Mouse (Mus musculus): Measurements from ENCODE around the gene Ndufs8. TPM values are rescaled to one million over a fixed set of nuclear protein-coding genes. Genes with fewer than 3 reads are reported as not detected.

Gene Ndufs8
- total RNA-seq, 4 experiments from 2014 or later = 114 to 145 (median 126) TPM

DNA sequence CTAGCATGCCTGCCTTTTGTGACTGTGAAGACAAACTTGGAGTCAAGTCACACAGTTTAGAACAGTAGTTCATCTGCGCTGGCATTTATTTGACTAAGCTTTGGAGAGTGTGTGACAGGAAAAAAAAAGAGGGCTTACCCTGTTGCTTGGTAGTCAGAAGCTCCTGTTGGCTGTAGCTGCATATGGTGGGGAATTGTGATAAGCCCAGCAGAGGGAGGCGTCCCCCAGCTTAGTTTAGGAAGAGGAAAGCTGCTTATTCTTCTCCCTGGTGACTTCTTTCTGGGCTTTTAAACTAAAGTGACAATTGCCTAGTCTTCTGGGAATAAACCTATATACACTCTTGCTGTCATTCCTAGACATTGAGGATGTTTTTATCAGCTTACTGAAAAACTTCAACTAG, 49.9 kb downstream of the Ndufs8 start:
- DNase-seq (ENCODE audit: low spot score in 2 of 2) = no peak

Other genes with a start within 250 kb of the Ndufs8 start
- gene Lrp5, start 226.2 kb downstream of the Ndufs8 start, total RNA-seq (2022) = 10 to 100 TPM in 2 of 4 experiments, 1 to 10 TPM in 2; 8.6 to 14.0 (median 10.9) TPM
- gene 1810055G02Rik, start 204.5 kb downstream of the Ndufs8 start, total RNA-seq (2022) = 10 to 100 TPM; 19.0 to 29.6 (median 24.1) TPM
- gene Kmt5b, start 145.4 kb downstream of the Ndufs8 start, total RNA-seq (2022) = 10 to 100 TPM; 51.5 to 62.6 (median 60.4) TPM
- 100 to 1,000 TPM in 2 of 4 experiments, 10 to 100 TPM in 2; 77.7 to 128 (median 104) TPM for gene Chka, start 61.0 kb downstream of the Ndufs8 start, total RNA-seq (2022)
- 10 to 100 TPM; 19.4 to 39.9 (median 30.6) TPM for gene Tcirg1, start 5.6 kb downstream of the Ndufs8 start, total RNA-seq (2022)
- 1 to 10 TPM; 3.5 to 7.6 (median 5.5) TPM for gene Aldh3b1, start 17.0 kb upstream of the Ndufs8 start, total RNA-seq (2022)
- 10 to 100 TPM; 12.1 to 49.4 (median 31.1) TPM for gene Unc93b1, start 22.4 kb upstream of the Ndufs8 start, total RNA-seq (2022)
- gene Aldh3b3, start 45.9 kb upstream of the Ndufs8 start, total RNA-seq (2022) = not detected
- 1 to 10 TPM in 2 of 4 experiments, under 1 TPM in 2; 0.47 to 1.3 (median 0.90) TPM for gene Aldh3b2, start 59.6 kb upstream of the Ndufs8 start, total RNA-seq (2022)
- gene Acy3, start 73.8 kb upstream of the Ndufs8 start, total RNA-seq (2022) = 1 to 10 TPM; 1.5 to 2.7 (median 1.7) TPM
- gene Tbx10, start 80.0 kb upstream of the Ndufs8 start, total RNA-seq (2022) = not detected
- 1 to 10 TPM; 7.7 to 9.4 (median 8.7) TPM for gene Nudt8, start 87.8 kb upstream of the Ndufs8 start, total RNA-seq (2022)
- 1 to 10 TPM in 3 of 4 experiments, under 1 TPM in 1; 0.86 to 2.4 (median 1.7) TPM for gene Gm49405, start 87.9 kb upstream of the Ndufs8 start, total RNA-seq (2022)
- gene Doc2g, start 90.5 kb upstream of the Ndufs8 start, total RNA-seq (2022) = 1 to 10 TPM; 1.6 to 3.5 (median 3.0) TPM
- gene Ndufv1, start 100.0 kb upstream of the Ndufs8 start, total RNA-seq (2022) = 100 to 1,000 TPM; 246 to 277 (median 263) TPM
- gene Gstp1, start 125.2 kb upstream of the Ndufs8 start, total RNA-seq (2022) = 100 to 1,000 TPM; 395 to 468 (median 434) TPM
- gene Gstp2, start 133.2 kb upstream of the Ndufs8 start, total RNA-seq (2022) = 10 to 100 TPM; 44.8 to 75.0 (median 48.9) TPM
- gene Gstp3, start 146.8 kb upstream of the Ndufs8 start, total RNA-seq (2022) = not detected
- gene Cabp2, start 168.8 kb upstream of the Ndufs8 start, total RNA-seq (2022) = not detected
- 10 to 100 TPM; 27.6 to 38.9 (median 31.5) TPM for gene Cdk2ap2, start 184.4 kb upstream of the Ndufs8 start, total RNA-seq (2022)
- gene Pitpnm1, start 187.2 kb upstream of the Ndufs8 start, total RNA-seq (2022) = 100 to 1,000 TPM; 180 to 200 (median 193) TPM
- 100 to 1,000 TPM; 117 to 127 (median 123) TPM for gene Aip, start 213.1 kb upstream of the Ndufs8 start, total RNA-seq (2022)
- under 1 TPM in 1 of 4 experiments, not detected in 3; 0.07 TPM for gene Gpr152, start 227.0 kb upstream of the Ndufs8 start, total RNA-seq (2022)
- gene Cabp4, start 231.3 kb upstream of the Ndufs8 start, total RNA-seq (2022) = under 1 TPM in 1 of 4 experiments, not detected in 3; 0.68 TPM
- 10 to 100 TPM; 83.8 to 99.0 (median 98.2) TPM for gene Coro1b, start 235.8 kb upstream of the Ndufs8 start, total RNA-seq (2022)
- gene Ptprcap, start 240.8 kb upstream of the Ndufs8 start, total RNA-seq (2022) = 1 to 10 TPM; 1.3 to 4.4 (median 1.6) TPM